Mouse (Mus musculus): ENCODE measurements around the gene Asgr2. TPM values are rescaled to one million over a fixed set of nuclear protein-coding genes. Genes with fewer than 3 reads are reported as not detected.
A peak's percentile ranks its signal among the peaks of the same experiment; 100 is the strongest.
"Not testable (repeated sequence)": the region's sequence is repeated elsewhere in the genome, so short reads cannot be mapped to it uniquely, and the experiment has no call there.

Asgr2 gene
- polyA plus RNA-seq, 1 experiment = not detected

DNA sequence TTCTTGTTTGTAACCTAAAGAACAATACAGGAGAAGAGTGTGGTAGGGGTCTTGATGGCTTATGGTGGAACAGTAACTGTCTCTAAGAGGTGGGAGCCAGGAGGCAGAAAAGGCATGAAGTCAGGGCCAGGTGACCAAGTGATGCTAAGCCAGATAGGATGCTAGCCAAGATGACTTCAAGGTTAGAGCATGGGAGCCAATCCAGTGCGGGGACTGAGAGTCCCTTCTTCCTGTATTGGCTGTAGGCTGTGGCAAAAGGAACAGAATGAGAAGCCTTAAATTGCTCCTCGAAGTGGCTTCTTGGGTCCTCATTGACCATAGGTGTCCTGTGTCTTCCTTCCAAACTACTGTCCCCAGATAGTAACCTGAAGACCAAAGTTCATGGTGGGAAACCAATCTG, 6.7 kb downstream of the Asgr2 start:
- no peak for TF ChIP-seq POLR2A (IDR thresholded peaks at IDR 0.05; ENCODE audit: borderline replicate concordance, extremely low read depth, insufficient read depth, insufficient read length, poor library complexity, severe bottlenecking)
- TF ChIP-seq CTCF (IDR thresholded peaks at IDR 0.05; ENCODE audit: borderline replicate concordance, extremely low read depth, insufficient read depth, insufficient read length) = no peak
- no peak for DNase-seq (ENCODE audit: low read depth)

DNA sequence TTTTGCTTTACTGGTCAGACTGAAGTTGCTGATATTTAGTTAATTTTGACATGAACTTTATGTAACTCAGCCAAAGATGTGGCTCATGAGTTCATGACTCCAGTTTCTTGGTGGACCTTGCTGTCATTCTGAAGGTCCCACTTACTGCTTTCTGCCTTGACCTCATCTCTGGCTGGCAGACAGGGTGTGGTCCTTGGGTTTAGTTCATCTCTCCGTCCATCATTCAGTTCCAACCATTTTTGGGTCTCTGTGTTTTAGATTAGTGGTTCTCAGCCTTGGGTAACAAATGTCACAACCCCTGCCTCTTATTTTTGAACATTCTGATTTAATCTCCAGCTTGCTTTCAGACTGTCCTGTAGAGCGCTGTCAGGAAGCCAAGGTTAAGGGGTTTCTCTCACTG, 7.4 kb downstream of the Asgr2 start:
- no peak for TF ChIP-seq CTCF (IDR thresholded peaks at IDR 0.05; ENCODE audit: borderline replicate concordance, extremely low read depth, insufficient read depth, insufficient read length)
- TF ChIP-seq POLR2A (IDR thresholded peaks at IDR 0.05; ENCODE audit: borderline replicate concordance, extremely low read depth, insufficient read depth, insufficient read length, poor library complexity, severe bottlenecking) = no peak
- no peak for DNase-seq (ENCODE audit: low read depth)

DNA sequence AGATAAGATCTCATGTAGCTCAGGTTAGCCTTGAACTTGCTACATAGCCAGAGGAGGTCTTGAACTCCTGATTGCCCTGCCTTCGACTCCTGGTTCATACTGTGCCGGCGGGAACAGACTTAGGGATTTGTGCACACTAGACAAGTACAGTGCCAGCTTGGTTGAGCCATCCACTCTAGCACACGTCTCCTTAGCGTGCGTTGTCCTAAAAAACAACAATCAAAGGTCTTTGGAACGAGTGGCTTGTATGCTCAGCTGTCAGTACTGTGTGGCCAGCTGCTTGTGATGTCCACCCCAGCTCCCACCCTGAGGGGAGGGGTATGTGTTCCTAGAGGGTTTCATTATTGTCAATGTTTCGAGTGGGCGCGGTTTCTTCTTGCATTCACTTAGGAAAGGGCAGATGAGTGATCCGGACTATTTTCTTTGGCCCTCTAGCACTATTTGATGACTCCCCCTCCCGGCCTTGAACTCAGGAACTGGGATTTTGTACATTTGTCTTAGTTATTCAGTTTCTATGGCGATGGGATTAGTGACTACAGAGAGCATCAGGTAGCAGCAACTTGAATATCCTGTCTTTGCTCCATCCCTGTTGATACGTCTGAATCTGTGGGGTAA, 11.4 kb downstream of the Asgr2 start:
- TF ChIP-seq CTCF (IDR thresholded peaks at IDR 0.05; ENCODE audit: borderline replicate concordance, extremely low read depth, insufficient read depth, insufficient read length) = no peak
- TF ChIP-seq POLR2A (IDR thresholded peaks at IDR 0.05; ENCODE audit: borderline replicate concordance, extremely low read depth, insufficient read depth, insufficient read length, poor library complexity, severe bottlenecking) = no peak

DNA sequence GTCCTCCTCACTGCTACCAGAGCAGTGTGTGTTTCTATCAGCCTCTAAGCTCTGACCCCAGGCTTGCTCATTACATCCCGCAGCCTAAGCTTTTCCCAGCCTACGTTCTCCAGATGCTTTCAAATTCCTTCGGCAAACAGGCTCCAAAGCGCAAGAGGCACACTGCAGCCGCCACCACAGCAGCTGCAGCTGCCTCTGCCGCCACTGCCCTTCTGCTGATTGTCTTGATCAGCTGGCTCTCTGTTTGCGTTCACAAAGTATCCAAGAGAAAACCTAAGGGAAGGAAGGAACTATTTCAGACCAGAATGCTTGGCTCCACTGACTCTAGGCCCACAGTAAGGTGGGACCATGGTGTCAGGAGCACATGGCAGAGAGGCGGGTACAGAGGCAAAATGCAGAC, 14.6 kb downstream of the Asgr2 start:
- DNase-seq (ENCODE audit: low read depth) = no peak
- no peak for TF ChIP-seq POLR2A (IDR thresholded peaks at IDR 0.05; ENCODE audit: borderline replicate concordance, extremely low read depth, insufficient read depth, insufficient read length, poor library complexity, severe bottlenecking)
- no peak for TF ChIP-seq CTCF (IDR thresholded peaks at IDR 0.05; ENCODE audit: borderline replicate concordance, extremely low read depth, insufficient read depth, insufficient read length)

More for the DNA sequence above, 11.4 kb downstream of the Asgr2 start:
- DNase-seq (ENCODE audit: low read depth) = no peak

DNA sequence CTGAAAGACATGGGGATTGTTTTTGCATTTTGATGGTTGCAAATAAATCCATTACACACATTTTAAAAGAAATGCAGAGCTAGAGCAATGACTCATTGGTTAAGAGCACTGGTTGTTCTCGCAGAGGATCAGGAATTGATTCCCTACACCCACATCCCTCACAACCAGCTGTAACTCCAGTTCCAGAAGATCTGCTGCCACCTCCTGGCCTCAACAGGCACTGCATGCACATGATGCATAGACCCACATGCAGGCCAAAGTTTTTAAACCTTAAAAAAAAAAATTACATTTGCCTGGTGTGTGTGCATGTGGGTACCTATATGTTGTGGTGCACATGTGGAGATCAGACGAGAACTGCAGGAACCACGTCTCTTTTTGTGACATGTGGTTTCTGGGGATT, 17.7 kb downstream of the Asgr2 start:
- TF ChIP-seq CTCF (IDR thresholded peaks at IDR 0.05; ENCODE audit: borderline replicate concordance, extremely low read depth, insufficient read depth, insufficient read length) (peak; percentile 59; the same call in 1 of the 2 replicates), POLR2A (IDR thresholded peaks at IDR 0.05; ENCODE audit: borderline replicate concordance, extremely low read depth, insufficient read depth, insufficient read length, poor library complexity, severe bottlenecking) (no peak)
- DNase-seq (ENCODE audit: low read depth) = peak; percentile 6

DNA sequence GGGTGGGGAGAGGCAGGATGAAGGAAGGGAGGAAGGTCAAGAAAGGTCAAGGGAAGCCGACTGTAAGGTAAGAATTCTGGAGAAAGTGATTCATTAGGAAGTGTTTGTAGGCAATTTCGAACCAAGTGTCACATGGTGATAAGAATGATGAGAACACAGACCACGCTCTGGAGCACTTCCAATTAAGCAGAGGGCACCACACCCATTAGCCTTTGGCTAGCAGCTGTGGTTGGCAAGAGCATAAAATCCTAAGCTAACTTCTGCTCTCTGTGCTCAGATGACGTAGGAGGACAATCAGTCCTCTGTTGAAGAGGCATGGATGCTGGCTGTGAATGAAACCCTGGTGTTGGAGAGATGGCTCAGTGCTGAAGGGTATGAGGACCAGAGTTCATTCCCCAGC, 22.1 kb downstream of the Asgr2 start:
- no peak for DNase-seq (ENCODE audit: low read depth)
- no peak for TF ChIP-seq POLR2A (IDR thresholded peaks at IDR 0.05; ENCODE audit: borderline replicate concordance, extremely low read depth, insufficient read depth, insufficient read length, poor library complexity, severe bottlenecking)
- no peak for TF ChIP-seq CTCF (IDR thresholded peaks at IDR 0.05; ENCODE audit: borderline replicate concordance, extremely low read depth, insufficient read depth, insufficient read length)

DNA sequence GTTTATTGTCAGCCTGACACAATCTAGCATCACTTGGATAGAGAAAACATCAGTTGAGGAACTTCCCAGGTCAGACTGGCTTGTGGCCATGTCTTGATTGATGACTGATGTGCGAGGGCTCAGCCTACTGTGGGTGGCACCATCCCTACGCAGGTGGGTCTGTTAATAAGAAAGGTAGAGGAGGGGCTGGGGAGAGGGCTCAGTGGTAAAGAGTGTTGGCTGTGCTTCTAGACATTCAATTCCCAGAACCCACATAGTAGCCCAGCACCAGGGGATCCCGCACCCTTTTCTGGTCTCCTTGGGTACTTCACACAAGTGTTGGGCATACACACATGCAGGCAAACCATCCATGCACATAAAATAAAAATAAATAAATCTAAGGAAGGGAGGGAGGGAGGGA, 23.5 kb downstream of the Asgr2 start:
- no peak for DNase-seq (ENCODE audit: low read depth)
- no peak for TF ChIP-seq CTCF (IDR thresholded peaks at IDR 0.05; ENCODE audit: borderline replicate concordance, extremely low read depth, insufficient read depth, insufficient read length)
- TF ChIP-seq POLR2A (IDR thresholded peaks at IDR 0.05; ENCODE audit: borderline replicate concordance, extremely low read depth, insufficient read depth, insufficient read length, poor library complexity, severe bottlenecking) = no peak

DNA sequence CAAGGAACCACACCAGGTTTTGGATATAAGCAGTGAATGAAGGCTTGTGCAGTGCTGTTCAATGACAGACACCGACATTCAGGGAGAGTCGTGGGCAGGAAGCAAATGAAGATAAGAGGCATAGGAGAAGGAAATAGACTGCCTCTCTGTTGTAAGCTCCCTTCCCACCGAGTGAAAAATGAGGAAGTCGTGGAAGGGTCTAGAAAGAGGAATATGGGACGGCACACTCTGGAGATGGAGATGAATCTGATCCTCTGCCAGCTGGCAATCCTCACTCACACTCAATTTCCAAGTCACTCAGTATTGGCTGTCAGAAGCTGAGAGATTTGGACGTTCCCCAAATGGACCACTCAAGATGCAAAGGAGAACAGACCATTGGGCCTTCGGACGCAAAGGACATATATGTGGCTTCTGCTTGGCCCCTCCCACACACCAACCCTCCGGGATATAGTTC, 37.5 kb downstream of the Asgr2 start, which contains the start of gene Mgl2:
Gene Mgl2, plus strand, starts transcription at position 404 of the 454 bp plus-strand sequence.
- TF ChIP-seq CTCF (IDR thresholded peaks at IDR 0.05; ENCODE audit: borderline replicate concordance, extremely low read depth, insufficient read depth, insufficient read length) (no peak), POLR2A (IDR thresholded peaks at IDR 0.05; ENCODE audit: borderline replicate concordance, extremely low read depth, insufficient read depth, insufficient read length, poor library complexity, severe bottlenecking) (no peak)
- peak; percentile 5 for DNase-seq (ENCODE audit: low read depth)

DNA sequence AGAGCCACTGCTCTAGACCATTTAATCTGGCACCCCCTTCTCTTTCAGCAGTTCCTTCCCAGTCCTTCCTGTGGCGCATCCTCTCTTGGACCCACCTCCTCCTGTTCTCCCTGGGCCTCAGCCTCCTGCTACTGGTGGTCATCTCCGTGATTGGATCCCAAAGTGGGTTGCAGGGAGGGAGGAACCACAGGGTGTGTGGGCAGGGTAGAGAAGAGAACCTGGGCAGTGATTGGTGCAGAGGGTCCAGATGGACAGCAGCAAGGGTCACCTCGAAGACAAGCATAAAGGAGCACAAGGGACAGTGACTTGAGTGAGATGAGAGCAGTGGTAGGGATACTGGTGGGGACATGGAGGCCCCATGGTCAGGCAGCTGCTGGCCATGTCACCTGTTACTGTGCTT, 42.6 kb downstream of the Asgr2 start:
- DNase-seq (ENCODE audit: low read depth) = not testable (repeated sequence)

DNA sequence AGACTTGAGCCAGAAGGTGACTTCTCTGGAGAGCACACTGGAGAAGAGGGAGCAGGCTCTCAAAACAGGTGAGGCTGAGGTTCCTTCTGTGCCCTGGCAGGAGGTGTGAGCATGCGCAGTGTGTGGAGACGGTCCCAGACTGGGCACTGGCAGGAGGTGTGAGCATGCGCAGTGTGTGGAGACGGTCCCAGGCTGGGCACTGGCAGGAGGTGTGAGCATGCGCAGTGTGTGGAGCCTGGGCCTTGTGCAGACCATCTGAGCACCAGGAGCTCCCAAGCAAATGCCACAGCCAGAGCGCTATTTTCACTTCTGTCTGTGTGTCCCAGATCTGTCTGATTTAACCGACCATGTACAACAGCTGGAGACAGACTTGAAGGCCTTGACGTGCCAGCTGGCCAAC, 43.5 kb downstream of the Asgr2 start:
- DNase-seq (ENCODE audit: low read depth) = not testable (repeated sequence)

DNA sequence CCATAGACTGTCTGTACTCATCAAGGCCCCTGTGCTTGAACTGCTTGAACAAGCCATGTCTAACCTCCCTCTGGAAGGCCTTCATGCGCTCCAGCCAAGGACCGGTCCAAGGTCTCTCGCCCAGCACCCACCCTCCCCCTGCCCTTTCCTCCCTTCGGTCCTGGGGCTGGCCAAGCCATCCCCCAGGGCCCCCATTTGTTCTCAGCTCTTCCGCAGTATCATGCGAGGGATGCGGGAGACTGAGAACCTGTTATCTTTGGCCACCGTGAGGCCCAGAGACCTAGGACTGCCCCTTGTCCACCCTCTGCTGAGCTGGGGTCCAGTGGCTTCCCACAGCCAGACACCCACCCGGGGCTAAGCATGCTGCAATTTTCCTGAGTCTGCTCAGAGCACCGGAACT, 46.7 kb downstream of the Asgr2 start:
- no peak for DNase-seq (ENCODE audit: low read depth)
- no peak for TF ChIP-seq CTCF (IDR thresholded peaks at IDR 0.05; ENCODE audit: borderline replicate concordance, extremely low read depth, insufficient read depth, insufficient read length)
- no peak for TF ChIP-seq POLR2A (IDR thresholded peaks at IDR 0.05; ENCODE audit: borderline replicate concordance, extremely low read depth, insufficient read depth, insufficient read length, poor library complexity, severe bottlenecking)

DNA sequence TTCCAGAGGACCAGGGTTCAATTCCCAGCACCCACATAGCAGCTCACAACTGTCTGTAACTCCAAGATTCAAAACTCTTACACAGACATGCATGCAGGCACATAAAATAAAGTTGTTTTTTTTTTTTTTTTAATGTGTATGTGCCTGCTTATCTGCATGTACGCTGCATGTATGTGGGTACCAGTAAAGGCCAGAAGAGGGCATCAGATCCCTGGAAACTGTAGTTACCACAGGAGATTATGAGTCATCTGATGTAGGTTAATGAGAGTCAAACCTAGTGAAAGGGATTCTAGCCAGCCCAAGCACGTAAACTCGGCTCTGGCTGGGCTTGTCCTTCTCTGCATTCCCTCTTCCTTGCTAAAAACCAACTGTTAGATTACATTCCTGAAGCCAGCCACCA, 58.6 kb downstream of the Asgr2 start:
- TF ChIP-seq CTCF (IDR thresholded peaks at IDR 0.05; ENCODE audit: borderline replicate concordance, extremely low read depth, insufficient read depth, insufficient read length) = no peak
- no peak for TF ChIP-seq POLR2A (IDR thresholded peaks at IDR 0.05; ENCODE audit: borderline replicate concordance, extremely low read depth, insufficient read depth, insufficient read length, poor library complexity, severe bottlenecking)

More for the DNA sequence above, 58.6 kb downstream of the Asgr2 start:
- peak; percentile 2 for DNase-seq (ENCODE audit: low read depth)

Other genes with a start within 250 kb of the Asgr2 start
- gene Plscr3, start 246.3 kb upstream of the Asgr2 start, polyA plus RNA-seq (2012; rRNA removed) = 86.3 and 105 TPM in 2 replicates
- gene Tnk1, start 233.9 kb upstream of the Asgr2 start, polyA plus RNA-seq (2012; rRNA removed) = 0.18 and 0.29 TPM in 2 replicates
- not detected in 2 replicates for gene Tmem95, start 214.6 kb upstream of the Asgr2 start, polyA plus RNA-seq (2012; rRNA removed)
- 1.6 and 1.9 TPM in 2 replicates for gene Kctd11, start 211.2 kb upstream of the Asgr2 start, polyA plus RNA-seq (2012; rRNA removed)
- gene Acap1, start 197.1 kb upstream of the Asgr2 start, polyA plus RNA-seq (2012; rRNA removed) = 0.59 and 0.82 TPM in 2 replicates
- 8.5 and 9.5 TPM in 2 replicates for gene 2810408A11Rik, start 191.7 kb upstream of the Asgr2 start, polyA plus RNA-seq (2012; rRNA removed)
- gene Neurl4, start 191.6 kb upstream of the Asgr2 start, polyA plus RNA-seq (2012; rRNA removed) = 118 and 129 TPM in 2 replicates
- gene Gps2, start 178.8 kb upstream of the Asgr2 start, polyA plus RNA-seq (2012; rRNA removed) = 80.8 and 109 TPM in 2 replicates
- 727 and 821 TPM in 2 replicates for gene Eif5a, start 170.7 kb upstream of the Asgr2 start, polyA plus RNA-seq (2012; rRNA removed)
- 45.0 and 67.9 TPM in 2 replicates for gene Ybx2, start 156.8 kb upstream of the Asgr2 start, polyA plus RNA-seq (2012; rRNA removed)
- gene Slc2a4, start 144.5 kb upstream of the Asgr2 start, polyA plus RNA-seq (2012; rRNA removed) = 5.2 and 12.5 TPM in 2 replicates
- 0.33 and 0.38 TPM in 2 replicates for gene Cldn7, start 127.9 kb upstream of the Asgr2 start, polyA plus RNA-seq (2012; rRNA removed)
- gene Ctdnep1, start 111.5 kb upstream of the Asgr2 start, polyA plus RNA-seq (2012; rRNA removed) = 98.1 and 110 TPM in 2 replicates
- 127 and 159 TPM in 2 replicates for gene Elp5, start 110.1 kb upstream of the Asgr2 start, polyA plus RNA-seq (2012; rRNA removed)
- 457 and 501 TPM in 2 replicates for gene Gabarap, start 101.5 kb upstream of the Asgr2 start, polyA plus RNA-seq (2012; rRNA removed)
- gene Phf23, start 96.9 kb upstream of the Asgr2 start, polyA plus RNA-seq (2012; rRNA removed) = 49.2 and 54.9 TPM in 2 replicates
- 36.8 and 45.7 TPM in 2 replicates for gene Dvl2, start 92.0 kb upstream of the Asgr2 start, polyA plus RNA-seq (2012; rRNA removed)
- 36.0 and 43.9 TPM in 2 replicates for gene Acadvl, start 77.2 kb upstream of the Asgr2 start, polyA plus RNA-seq (2012; rRNA removed)
- gene Dlg4, start 75.7 kb upstream of the Asgr2 start, polyA plus RNA-seq (2012; rRNA removed) = 231 and 306 TPM in 2 replicates
- gene Asgr1, start 38.6 kb upstream of the Asgr2 start, polyA plus RNA-seq (2012; rRNA removed) = 1.2 and 1.8 TPM in 2 replicates
- 0.33 and 0.37 TPM in 2 replicates for gene Mgl2, start 37.7 kb downstream of the Asgr2 start, polyA plus RNA-seq (2012; rRNA removed)
- gene Clec10a, start 63.6 kb downstream of the Asgr2 start, polyA plus RNA-seq (2012; rRNA removed) = 0.60 and 0.86 TPM in 2 replicates
- gene Slc16a11, start 120.1 kb downstream of the Asgr2 start, polyA plus RNA-seq (2012; rRNA removed) = 2.8 and 3.8 TPM in 2 replicates
- 13.9 and 15.1 TPM in 2 replicates for gene Slc16a13, start 128.4 kb downstream of the Asgr2 start, polyA plus RNA-seq (2012; rRNA removed)
- gene Bcl6b, start 137.2 kb downstream of the Asgr2 start, polyA plus RNA-seq (2012; rRNA removed) = 4.5 and 5.9 TPM in 2 replicates
- 153 and 207 TPM in 2 replicates for gene 0610010K14Rik, start 145.3 kb downstream of the Asgr2 start, polyA plus RNA-seq (2012; rRNA removed)
- 14.8 and 18.0 TPM in 2 replicates for gene Gm21988, start 147.2 kb downstream of the Asgr2 start, polyA plus RNA-seq (2012; rRNA removed)
- gene Rnasek, start 147.2 kb downstream of the Asgr2 start, polyA plus RNA-seq (2012; rRNA removed) = 106 and 125 TPM in 2 replicates
- 0.78 and 1.6 TPM in 2 replicates for gene Alox12, start 162.7 kb downstream of the Asgr2 start, polyA plus RNA-seq (2012; rRNA removed)
- not detected in 2 replicates for gene Alox12e, start 230.0 kb downstream of the Asgr2 start, polyA plus RNA-seq (2012; rRNA removed)

Data from brain, embryonic 14.5 days (tissue).